Mouse (Mus musculus): ENCODE measurements around the gene Gtf3a.

DNA sequence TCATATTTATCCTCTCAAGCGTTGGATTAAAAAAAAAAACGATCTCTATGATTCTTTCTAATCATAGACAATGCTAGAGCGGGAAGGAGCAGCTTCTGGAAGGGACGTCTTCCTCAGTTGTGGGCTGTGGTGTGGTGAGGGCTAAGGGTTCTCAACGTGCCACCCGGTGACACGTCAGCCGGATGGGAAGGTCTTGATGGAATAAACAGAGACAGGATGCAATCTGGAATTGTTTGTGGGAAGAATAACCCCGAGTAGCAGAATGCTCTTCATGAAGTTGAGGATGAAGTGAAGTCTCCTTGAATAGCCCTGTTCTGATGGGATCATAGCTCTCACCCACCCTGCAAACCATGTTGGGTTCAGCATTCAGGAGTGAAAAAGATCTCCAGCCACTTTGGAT, 1.8 kb upstream of the Gtf3a start:
- TF ChIP-seq FLI1 (IDR thresholded peaks at IDR 0.05; ENCODE audit: low read length) (no peak), GATA1 (IDR thresholded peaks at IDR 0.05; ENCODE audit: borderline replicate concordance, low read length) (no peak)

Measured in megakaryocyte, embryonic 14.5 days (primary cell).